Mouse (Mus musculus): ENCODE measurements around the gene Dntt.
A peak's percentile ranks its signal among the peaks of the same experiment; 100 is the strongest.

Gene Dntt

GRCm38 (mm10) chr19:41011676-41012075, 17.4 kb upstream of the Dntt start:
- no peak for DNase-seq (ENCODE audit: low spot score)

GRCm38 (mm10) chr19:41013591-41013990, 15.5 kb upstream of the Dntt start:
- no peak for DNase-seq (ENCODE audit: low spot score)

- DNase-seq (ENCODE audit: low spot score): no peak
These were observed 15.1 kb upstream of the Dntt start for GRCm38 (mm10) chr19:41014003-41014402.

- peak; percentile 81 for DNase-seq (ENCODE audit: low spot score)
These were observed 12.9 kb upstream of the Dntt start for GRCm38 (mm10) chr19:41015951-41016716.

GRCm38 (mm10) chr19:41019164-41019675, 9.9 kb upstream of the Dntt start:
- DNase-seq (ENCODE audit: low spot score): no peak

- DNase-seq (ENCODE audit: low spot score): no peak
These were observed 8.5 kb upstream of the Dntt start for GRCm38 (mm10) chr19:41020537-41020936.

GRCm38 (mm10) chr19:41022244-41022643, 6.8 kb upstream of the Dntt start:
- DNase-seq (ENCODE audit: low spot score): no peak

GRCm38 (mm10) chr19:41026551-41026950, 2.5 kb upstream of the Dntt start:
- no peak for DNase-seq (ENCODE audit: low spot score)

GRCm38 (mm10) chr19:41027024-41027423, 2.1 kb upstream of the Dntt start:
- no peak for DNase-seq (ENCODE audit: low spot score)

- no peak for DNase-seq (ENCODE audit: low spot score)
These were observed 1.5 kb upstream of the Dntt start for GRCm38 (mm10) chr19:41027601-41028000.

- DNase-seq (ENCODE audit: low spot score): no peak
These were observed 1.1 kb downstream of the Dntt start for GRCm38 (mm10) chr19:41030161-41030560.

- DNase-seq (ENCODE audit: low spot score): no peak
These were observed 1.9 kb downstream of the Dntt start for GRCm38 (mm10) chr19:41031009-41031408.

- no peak for DNase-seq (ENCODE audit: low spot score)
These were observed 2.8 kb downstream of the Dntt start for GRCm38 (mm10) chr19:41031869-41032268.

- no peak for DNase-seq (ENCODE audit: low spot score)
These were observed 6.9 kb downstream of the Dntt start for GRCm38 (mm10) chr19:41035809-41036551.

- DNase-seq (ENCODE audit: low spot score): no peak
These were observed 10.0 kb downstream of the Dntt start for GRCm38 (mm10) chr19:41039110-41039509.

GRCm38 (mm10) chr19:41045091-41045770, 16.2 kb downstream of the Dntt start:
- DNase-seq (ENCODE audit: low spot score): peak; percentile 11

GRCm38 (mm10) chr19:41047437-41048186, 18.5 kb downstream of the Dntt start:
- no peak for DNase-seq (ENCODE audit: low spot score)

- no peak for DNase-seq (ENCODE audit: low spot score)
These were observed 19.1 kb downstream of the Dntt start for GRCm38 (mm10) chr19:41048187-41048559.

GRCm38 (mm10) chr19:41051714-41052113, 22.6 kb downstream of the Dntt start:
- no peak for DNase-seq (ENCODE audit: low spot score)

GRCm38 (mm10) chr19:41052247-41052646, 23.2 kb downstream of the Dntt start:
- no peak for DNase-seq (ENCODE audit: low spot score)

GRCm38 (mm10) chr19:41053530-41053929, 24.5 kb downstream of the Dntt start:
- peak; percentile 49 for DNase-seq (ENCODE audit: low spot score)

- no peak for DNase-seq (ENCODE audit: low spot score)
These were observed 25.6 kb downstream of the Dntt start for GRCm38 (mm10) chr19:41054702-41055101.

Data from embryo, embryonic 10 days (tissue).